Mouse (Mus musculus): ENCODE measurements around the gene St6galnac3.
"Not testable (repeated sequence)": the region's sequence is repeated elsewhere in the genome, so short reads cannot be mapped to it uniquely, and the experiment has no call there.

Gene St6galnac3

DNA sequence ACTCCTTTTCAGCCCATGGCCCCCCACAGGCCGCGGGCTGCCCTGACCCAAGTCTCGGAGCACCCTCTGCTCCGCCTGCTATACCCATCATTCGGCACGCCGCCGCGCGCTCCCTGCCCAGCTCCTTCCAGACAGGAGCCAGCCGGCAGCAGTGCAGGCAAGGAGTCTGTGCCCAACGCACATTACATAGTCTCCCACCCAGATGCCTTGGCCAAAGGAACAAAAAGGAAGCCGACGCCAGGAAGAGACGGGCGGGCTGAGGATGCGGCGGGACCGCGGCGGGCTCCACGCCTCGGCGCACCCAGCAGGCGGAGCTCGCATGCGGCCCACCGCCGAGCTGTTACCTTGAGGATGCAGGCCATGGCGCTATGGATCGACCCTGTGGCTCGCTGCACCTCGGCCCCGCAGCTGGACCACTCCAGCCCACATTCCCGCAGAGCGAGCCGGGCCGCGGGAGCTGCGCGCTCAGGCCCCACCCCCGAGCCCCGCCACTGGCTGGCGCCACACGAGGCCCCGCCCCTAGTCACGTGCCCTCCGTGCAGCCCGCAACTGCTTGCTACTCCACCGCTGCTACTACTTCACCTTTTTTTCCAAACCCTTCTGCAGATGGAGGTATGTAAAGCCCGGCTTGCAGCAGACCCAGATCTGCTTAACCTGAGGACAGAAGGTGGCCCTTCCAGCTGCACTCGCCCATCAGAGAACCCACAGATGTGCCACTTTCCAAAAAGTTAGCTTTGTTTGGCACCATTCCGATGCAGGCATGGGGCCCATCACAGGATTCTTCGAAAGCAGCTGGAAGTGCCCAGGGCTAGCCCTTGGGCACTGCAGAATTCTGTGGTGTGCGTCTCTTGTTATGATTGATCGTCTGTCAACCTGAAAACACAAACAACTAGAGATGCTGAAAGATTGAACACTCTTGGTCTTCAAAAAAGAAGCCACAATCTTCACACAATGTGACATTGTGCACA is at the start of gene St6galnac3:
St6galnac3 (minus strand) TSS at position 474 of the 968 bp plus-strand sequence.
- DNase-seq (ENCODE audit: low spot score in 2 of 2): peak; percentile 83 to 85

DNA sequence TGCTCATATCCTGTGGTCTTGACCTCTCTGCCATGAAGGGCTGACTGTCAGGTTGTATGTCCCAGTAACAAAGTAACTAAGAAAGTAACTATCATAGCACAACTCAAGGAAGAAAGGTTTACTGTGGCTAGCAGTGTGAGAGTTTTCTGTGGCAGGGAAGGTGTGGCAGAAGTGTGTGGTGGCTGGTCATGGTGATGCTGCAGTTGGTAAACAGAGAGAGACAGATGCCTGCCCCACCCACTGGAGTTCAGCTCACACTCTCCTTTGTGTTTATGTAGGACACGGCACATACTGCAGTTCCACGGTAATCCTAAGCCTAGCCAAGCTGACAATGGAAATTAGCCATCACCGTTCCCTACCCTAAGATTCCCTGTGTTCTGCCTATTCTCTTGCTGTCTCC is 49.6 kb upstream of the St6galnac3 start:
- DNase-seq (ENCODE audit: low spot score in 2 of 2): no peak

DNA sequence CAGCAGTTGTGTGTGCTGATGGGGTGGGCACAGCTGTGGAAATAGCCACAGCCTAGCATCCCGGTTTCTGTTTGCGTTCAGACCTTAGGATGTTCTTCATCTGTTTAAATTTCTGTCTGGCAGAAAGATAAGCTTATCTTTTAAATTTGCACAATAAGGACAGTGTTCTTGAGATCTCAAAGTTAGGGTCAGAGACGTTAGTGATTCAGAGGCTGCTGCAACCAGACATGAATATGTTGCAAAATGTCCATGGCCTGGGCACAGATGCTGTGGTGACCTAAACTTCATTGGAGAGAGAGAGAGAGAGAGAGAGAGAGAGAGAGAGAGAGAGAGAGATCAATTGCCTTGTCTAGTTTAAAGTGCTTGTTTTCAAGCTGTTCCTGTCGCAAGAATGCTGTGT is 46.5 kb upstream of the St6galnac3 start:
- no peak for DNase-seq (ENCODE audit: low spot score in 2 of 2)

DNA sequence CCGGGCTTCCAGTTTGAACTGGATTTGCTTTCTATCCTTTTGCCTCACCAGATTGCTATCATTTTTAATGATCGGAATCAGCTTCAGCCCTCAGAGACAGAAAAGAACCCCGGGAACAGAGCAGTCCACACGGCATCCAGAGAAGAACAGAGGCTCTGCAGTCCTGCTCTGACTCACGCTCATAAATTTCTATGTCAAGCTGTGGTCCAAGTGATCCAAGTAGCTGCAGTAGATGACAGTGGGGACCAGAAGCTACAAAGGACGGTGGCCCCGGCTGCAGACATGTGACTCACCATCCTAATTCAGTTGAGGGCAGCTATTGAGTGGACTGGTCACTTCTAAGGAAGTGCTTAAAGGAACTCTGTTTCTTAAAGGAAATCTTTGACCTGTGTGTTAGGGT is 45.6 kb upstream of the St6galnac3 start:
- no peak for DNase-seq (ENCODE audit: low spot score in 2 of 2)

DNA sequence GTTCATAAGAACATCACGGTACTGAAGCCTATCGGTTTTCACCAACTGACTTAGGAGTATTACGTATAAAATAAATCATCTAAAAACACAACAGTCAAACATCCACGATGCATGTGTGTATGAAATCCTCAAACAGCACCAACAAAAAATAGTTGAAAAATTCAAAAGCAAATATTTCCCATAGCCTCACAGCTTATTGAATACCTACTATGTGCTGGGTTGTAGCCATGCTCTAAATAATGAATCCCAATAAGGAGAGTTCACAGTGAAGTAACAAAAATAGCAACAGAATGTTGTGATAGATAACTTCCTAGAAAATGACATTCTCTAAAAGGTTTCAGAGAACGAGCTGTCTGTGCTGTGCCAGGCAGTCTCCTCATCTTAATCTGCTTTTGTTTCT is 44.2 kb upstream of the St6galnac3 start:
- no peak for DNase-seq (ENCODE audit: low spot score in 2 of 2)

DNA sequence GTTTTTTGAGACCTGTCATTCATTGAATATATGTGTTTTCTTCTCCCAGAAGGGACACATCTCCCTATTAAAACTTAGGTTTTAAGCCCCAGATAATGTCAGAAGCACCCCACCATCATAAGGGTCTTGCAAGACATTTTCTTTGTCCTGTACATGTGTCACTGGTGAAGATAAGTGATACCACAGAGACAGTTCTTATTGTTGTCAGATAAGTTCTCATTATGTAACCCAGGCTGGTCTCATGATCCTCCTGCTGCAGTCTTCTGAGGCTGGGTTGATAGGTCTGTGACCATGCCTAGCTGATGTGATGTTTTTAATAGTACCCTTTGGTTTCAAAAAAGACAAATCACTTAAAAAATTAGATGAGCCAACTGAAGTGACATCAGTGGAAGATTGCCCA is 40.2 kb upstream of the St6galnac3 start:
- DNase-seq (ENCODE audit: low spot score in 2 of 2): no peak

DNA sequence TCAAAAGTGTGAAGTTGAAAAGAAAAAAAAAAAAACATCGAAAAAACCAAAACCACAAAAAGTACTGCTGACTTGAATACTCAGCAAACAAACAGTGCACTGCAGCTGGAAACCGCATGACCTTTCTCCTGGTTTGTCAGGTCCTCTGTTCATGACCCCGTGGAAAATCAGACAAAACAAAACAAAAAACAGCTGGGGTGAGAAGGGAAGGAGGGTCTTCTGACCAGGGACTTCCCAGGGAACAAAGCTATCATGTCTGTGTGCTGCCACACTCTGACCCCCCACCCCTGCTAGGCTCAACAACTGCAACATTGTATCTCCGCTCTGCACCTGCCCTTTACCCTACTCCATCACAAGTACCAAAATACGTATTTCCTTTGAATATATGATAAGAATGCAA is 39.8 kb upstream of the St6galnac3 start:
- no peak for DNase-seq (ENCODE audit: low spot score in 2 of 2)

DNA sequence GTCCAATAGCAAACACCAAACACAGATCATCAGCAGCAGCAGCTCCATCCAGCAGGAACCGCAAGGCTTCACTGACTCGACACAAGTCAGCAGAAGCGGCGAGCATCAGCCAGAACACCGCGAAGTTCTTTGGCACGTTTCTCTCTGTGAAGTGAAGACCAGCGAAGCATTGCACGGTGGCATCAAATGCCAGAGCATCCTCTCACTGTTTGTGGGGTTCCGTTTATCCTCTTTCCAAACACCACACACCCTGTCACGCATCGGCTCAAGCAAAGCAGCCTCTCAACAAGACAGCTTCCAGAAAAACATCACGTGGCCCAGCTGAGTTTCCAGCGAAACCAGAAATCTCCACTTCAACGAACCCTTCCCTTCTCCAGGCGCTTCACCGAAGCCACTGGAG is 36.2 kb upstream of the St6galnac3 start:
- no peak for DNase-seq (ENCODE audit: low spot score in 2 of 2)

DNA sequence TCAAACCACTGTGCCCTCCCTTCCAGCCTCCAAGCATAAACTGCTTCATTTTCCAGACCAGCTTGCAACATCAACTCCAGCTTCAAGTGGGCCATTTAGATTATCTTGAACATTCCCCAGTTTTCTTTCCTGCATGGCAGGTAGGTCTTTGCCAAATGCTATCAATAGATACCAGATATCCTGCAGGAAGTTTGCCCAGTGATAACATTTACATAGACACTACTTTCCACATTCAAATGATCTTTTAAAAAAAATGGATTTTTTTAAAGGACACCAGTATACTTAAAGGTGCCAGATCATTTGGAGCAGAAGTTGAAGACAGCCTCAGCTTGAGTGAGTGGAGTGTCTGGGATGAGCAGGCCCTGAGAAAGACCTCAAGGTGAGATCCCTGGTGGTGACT is 34.3 kb upstream of the St6galnac3 start:
- no peak for DNase-seq (ENCODE audit: low spot score in 2 of 2)

DNA sequence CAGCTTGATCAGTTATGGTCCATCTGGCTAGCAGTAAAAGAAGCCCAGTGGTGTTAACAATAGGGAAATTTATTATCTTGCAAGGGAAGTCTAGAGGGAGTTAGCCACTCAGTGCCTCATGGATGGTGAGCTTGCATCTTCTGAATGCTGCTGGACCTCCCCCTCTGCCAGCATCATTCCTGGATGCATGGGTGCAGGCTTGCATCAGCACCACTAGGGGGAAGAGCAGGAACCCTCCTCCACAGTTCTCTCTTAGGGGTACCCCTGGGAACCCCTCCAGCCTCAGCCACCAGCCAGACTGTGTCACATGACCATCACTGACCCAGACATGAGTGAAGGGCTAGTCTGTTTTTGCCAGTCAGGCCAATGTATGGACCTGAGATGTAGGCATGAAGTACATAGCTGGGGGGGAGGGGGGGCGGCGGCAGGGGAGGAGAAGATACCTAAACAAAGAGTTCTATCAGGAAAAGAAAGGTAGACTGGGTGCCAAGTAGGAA is 31.6 kb upstream of the St6galnac3 start:
- no peak for DNase-seq (ENCODE audit: low spot score in 2 of 2)

DNA sequence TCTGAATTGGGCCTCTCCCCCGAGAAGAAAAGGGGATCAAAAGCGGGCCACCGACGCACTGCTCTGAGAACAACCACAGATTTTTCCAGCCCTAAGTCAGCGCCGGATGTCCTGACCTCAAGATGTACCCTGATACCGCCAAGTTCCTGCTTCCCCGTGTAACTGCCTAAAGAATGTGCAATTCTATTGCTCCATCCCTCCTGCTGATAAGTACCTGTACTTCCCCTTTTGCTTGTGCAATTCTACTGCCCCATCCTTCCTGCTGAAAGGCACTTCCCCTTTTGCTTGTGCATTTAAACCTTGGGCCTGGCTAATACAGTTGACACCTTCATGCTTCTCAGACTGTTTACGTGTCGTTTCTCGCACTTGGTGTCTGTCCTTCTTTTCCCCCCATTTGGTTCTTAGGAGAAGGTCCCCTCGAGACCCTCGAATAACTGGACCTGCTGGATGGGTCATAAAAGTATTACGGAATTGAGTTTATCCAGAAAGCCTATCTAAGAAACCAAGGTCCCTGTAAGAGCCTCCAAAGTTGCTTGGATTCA is 30.9 kb upstream of the St6galnac3 start:
- not testable (repeated sequence) for DNase-seq (ENCODE audit: low spot score in 2 of 2)

DNA sequence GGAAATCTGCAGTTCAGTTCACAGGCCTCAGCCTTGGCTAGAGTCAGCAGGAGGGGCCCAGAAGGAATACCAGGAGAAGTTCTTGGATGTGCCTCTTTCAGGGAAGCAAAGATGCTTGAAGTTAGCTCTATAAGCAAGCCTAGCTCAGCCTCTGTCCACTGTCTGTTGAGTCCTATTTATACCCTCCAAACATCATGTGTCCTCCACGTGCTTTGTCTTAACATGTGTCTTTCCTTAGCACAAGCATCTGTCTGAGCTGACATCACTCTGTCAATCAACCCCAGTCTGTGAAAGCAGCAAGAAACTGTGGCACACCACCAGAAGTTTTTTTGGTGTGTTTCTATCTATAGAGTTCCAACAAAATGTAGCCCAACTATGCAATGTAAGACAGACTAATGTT is 26.5 kb upstream of the St6galnac3 start:
- no peak for DNase-seq (ENCODE audit: low spot score in 2 of 2)

DNA sequence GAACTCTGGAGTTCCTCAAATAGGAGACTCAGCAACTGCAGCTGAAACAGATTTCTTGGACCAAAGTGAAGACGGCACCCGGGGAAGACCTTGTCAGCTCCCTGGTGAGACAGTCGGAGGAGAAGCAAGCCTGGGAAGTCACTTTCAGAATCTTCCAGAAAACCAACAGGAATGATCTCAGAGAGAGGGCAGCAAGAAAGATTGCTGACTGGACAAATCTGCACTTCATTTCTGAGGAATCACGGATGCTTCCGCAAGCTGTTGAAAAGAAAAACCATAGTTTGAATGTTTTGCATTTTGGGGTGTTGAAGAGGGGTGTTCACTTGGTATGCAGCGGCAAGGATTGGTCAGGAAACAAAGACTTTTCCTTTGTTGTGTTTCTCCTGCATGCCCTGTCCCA is 24.4 kb upstream of the St6galnac3 start:
- no peak for DNase-seq (ENCODE audit: low spot score in 2 of 2)

DNA sequence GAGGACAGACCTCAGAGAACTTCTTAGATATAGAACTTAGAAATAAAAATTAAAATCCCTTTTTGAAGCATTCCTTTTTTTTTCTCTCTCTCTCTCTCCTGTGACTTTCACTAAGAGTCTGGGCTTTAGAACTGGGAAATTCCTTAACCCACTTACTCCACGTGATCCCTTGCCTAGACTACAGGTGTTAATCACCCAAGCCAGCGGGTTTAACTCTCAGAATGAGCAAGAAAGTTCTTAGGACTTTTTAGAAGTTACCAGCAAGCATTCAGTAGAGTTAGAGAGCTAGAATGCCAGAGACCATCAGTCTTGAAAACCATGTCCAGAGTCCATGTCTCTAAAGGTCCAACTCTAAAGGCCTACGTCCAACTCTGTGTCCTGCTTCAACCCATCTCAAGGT is 23.3 kb upstream of the St6galnac3 start:
- no peak for DNase-seq (ENCODE audit: low spot score in 2 of 2)

DNA sequence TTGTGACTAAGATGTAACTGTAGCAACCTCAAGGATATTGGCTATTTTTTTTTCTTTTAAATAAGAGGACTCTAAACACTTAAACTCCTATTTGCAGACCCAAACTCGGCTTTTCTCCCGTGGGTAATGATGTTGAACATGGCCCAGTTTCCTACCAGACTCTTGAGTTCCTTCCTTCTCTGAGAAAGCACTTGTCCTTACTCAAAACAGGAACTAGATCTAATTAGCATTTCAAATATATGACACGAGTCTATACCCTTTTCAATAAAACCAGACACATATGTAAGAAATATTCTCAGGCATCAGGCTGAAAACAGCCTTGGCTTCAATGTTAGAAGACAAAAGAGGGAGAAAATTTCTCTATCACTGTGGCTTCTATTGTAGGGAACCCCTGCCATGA is 20.1 kb upstream of the St6galnac3 start:
- DNase-seq (ENCODE audit: low spot score in 2 of 2): no peak

DNA sequence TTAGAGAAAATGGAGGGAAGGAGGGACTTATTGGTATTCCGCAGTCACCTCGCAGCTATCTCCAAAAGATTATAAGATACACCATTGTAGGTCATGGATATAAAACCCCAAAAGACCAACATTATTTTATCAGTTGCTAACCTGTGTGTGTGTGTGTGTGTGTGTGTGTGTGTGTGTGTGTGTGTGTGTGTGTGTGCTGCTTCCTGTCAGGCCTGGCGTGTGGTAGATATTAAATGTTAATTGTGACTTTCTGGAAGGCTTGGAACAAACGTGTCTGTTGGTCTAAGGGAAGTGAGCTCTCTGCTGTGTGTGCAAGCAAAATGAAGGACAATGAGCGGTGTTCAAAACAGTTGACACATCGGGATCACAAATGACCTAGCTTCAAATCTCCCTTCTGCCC is 19.5 kb upstream of the St6galnac3 start:
- no peak for DNase-seq (ENCODE audit: low spot score in 2 of 2)

DNA sequence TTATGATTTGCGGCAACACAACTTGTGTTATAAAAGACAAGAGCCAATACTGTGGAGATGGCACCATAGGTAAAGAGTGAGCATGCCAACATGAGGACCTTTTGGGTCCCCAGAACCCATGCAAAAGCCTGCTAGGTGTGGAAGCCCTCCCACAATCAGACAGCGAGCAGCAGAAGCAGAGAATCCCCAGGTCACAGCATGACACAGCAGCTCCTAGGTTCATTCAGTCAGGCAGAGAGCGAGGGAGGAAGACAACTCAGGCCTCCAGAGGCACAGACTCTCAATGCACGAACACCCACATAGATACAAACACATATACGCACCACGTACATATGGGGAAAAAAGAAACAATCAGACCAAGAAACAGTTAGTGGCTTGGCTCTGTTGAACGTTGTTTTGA is 16.8 kb upstream of the St6galnac3 start:
- no peak for DNase-seq (ENCODE audit: low spot score in 2 of 2)

DNA sequence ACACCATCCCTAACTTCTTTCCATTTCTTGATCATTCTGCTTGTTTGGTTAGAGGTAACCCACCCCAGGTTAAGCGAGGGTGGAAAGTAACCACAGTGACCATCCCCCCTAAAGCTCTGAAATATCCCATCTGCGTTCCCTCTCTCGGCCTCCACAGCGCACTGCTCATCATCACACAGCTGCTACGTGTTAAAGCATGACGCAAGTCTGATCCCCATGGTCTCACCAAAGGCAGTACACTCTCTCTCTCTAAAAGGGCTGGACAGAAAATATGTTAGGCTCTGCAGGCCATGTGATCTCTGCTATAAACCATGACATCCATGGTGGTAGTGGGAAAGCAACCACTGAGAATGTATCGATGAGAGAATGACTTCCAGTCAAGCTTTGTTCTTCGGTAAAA is 14.4 kb upstream of the St6galnac3 start:
- DNase-seq (ENCODE audit: low spot score in 2 of 2): no peak

DNA sequence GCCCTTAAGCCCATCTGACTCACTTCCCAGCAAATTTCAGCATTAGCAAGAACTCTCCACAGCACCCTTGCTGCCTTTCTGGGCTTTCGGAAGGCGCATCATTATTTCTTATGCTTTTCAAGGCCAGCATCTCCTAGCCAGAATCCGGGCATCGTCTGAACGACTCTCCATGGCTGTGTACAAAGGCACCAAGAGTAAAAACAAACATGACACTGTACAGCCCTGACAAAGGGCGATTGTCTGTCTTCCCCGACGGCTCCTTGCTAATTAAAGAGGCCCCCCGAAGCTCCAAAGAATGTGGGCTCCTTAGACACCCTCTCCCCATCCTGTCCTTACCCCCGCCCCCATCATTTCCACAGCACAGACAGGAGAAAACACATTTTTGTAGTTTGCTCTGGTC is 13.4 kb upstream of the St6galnac3 start:
- DNase-seq (ENCODE audit: low spot score in 2 of 2): no peak

DNA sequence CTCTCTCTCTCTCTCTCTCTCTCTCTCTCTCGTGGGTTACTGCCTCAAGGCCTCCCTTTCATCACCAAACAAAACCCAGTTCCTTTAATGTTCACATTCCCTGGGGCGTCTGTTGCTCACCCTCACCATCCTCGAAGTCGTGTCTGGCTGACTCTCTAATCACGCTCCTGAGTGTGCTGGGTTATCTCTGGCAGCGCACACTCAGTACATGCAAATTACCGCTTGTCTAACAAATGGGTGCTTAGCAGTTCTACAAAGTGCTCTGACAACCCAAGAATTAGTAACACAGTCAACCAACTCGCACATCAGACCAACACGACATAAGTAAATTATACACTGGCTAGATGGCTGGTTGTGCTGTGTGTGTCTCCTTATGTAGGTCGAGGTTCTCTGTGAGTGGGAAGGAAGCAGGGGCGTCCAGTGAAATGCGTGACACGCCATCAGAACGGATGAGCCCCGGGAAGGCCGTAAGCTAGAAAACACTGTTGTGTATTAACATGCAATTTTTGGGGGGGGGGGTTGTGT is 11.8 kb upstream of the St6galnac3 start:
- no peak for DNase-seq (ENCODE audit: low spot score in 2 of 2)

DNA sequence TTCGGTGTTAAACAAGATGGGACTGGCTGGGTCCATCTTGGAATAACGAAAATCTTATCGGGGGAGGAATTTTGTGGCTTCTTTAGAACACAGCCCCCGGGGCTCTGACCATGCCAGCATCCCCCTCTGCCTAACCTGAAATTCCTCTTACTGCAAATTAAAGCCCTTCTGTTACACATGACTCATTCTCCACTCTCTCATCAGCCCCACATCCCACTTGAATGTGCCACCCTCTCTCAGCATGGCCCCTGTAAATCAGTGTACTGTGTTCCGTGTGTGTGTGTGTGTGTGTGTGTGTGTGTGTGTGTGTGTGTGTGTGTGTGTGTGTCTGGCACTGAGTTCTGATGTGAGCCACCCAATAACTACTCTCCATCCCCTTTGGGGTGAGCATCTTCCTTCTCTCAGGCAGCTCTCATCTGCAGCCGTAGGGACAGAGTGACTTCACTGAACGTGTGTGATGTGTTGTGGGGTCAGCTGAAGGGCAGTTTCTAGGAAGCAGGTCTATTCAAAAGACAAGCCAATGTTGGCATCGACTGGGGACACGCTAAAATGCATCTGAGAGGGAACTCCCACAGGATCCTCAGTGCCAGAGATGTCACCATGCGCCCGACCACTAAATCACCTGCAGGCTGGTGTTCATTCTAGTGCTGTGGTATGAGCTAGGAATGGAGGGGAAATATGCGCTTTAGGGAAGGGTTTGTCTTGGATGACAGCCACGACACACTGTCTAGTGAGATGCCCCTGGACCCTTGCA is 11.0 kb upstream of the St6galnac3 start:
- DNase-seq (ENCODE audit: low spot score in 2 of 2): peak in 1 of 2 experiments; percentile 19

DNA sequence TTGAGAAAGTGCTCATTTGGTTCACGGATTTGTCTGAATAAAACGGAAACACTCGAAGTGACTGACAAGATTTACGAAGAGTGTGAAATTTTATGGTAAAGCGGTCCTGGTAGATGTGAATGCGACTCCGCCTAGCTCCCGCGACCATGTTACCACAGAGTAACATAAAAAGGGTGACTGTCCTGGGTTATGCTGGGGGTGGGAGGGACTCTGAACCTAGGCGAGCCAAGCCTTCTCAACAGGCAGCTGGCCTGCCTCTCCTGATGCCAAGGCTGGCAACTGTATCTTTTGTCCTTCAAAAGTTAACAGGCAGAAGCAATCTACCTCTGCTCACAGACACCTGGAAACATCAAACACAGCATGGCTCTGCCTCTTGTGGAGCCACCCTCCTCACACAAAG is 9.8 kb upstream of the St6galnac3 start:
- no peak for DNase-seq (ENCODE audit: low spot score in 2 of 2)

Measured in frontal cortex, postnatal 36 days (tissue).